Mouse (Mus musculus): Measurements from ENCODE around the gene Gm10160. TPM values are rescaled to one million over a fixed set of nuclear protein-coding genes. Genes with fewer than 3 reads are reported as not detected.

Gene Gm10160
- polyA plus RNA-seq, 2 experiments = not detected

GRCm38 (mm10) chr7:81825381-81825780, 30.2 kb downstream of the Gm10160 start:
- no peak overlapping the region for H3K4me2 ChIP-seq (ENCODE audit: low read depth)

GRCm38 (mm10) chr7:81824906-81825305, 30.7 kb downstream of the Gm10160 start:
- 49% methylated on average over 3 of the region's 3 CpGs for WGBS (ENCODE audit: insufficient replicate concordance)
- DNase-seq (ENCODE audit: low read depth in 3 of 3, low spot score in 3 of 3) (no peak), ATAC-seq (ENCODE audit: insufficient read depth) (no peak)
- Histone ChIP-seq H3K4me1 (replicated peaks; ENCODE audit: control insufficient read depth in 2 of 2, insufficient read depth in 2 of 2, low read length in 1 of 2) (peaks cover 13 to 20% of the 10 kb centered on the region in 2 experiments), H3K36me3 (replicated peaks; ENCODE audit: control insufficient read depth, insufficient read depth, low read depth) (no peaks in the 10 kb centered on the region), H3K4me2 (ENCODE audit: low read depth) (no peak overlapping the region), H3K9ac (replicated peaks) (no peak overlapping the region), H3K9me3 (ENCODE audit: control insufficient read depth, low read length) (no peaks in the 10 kb centered on the region), H3K27ac (no peak overlapping the region), H3K4me3 (ENCODE audit: insufficient read depth in 1 of 2, low read depth in 2 of 2, low read length in 2 of 2) (no peak overlapping the region), H3K27me3 (ENCODE audit: control insufficient read depth, insufficient read depth, low read length) (no peaks in the 10 kb centered on the region)
- no peak for TF ChIP-seq EP300 (IDR thresholded peaks at IDR 0.05; ENCODE audit: low read depth)
- TF ChIP-seq CTCF (IDR thresholded peaks at IDR 0.05; ENCODE audit: low read depth) = no peak

More at GRCm38 (mm10) chr7:81825381-81825780, 30.2 kb downstream of the Gm10160 start:
- no peak for TF ChIP-seq EP300 (IDR thresholded peaks at IDR 0.05; ENCODE audit: low read depth)
- DNase-seq (ENCODE audit: low read depth in 3 of 3, low spot score in 3 of 3) (no peak), ATAC-seq (ENCODE audit: insufficient read depth) (no peak)
- H3K36me3 ChIP-seq (replicated peaks; ENCODE audit: control insufficient read depth, insufficient read depth, low read depth) = no peaks in the 10 kb centered on the region
- no peaks in the 10 kb centered on the region for H3K9me3 ChIP-seq (ENCODE audit: control insufficient read depth, low read length)
- H3K9ac ChIP-seq (replicated peaks) = no peak overlapping the region
- H3K27ac ChIP-seq = no peak overlapping the region
- H3K4me3 ChIP-seq (ENCODE audit: insufficient read depth in 1 of 2, low read depth in 2 of 2, low read length in 2 of 2) = no peak overlapping the region
- no peaks in the 10 kb centered on the region for H3K27me3 ChIP-seq (ENCODE audit: control insufficient read depth, insufficient read depth, low read length)
- H3K4me1 ChIP-seq (replicated peaks; ENCODE audit: control insufficient read depth in 2 of 2, insufficient read depth in 2 of 2, low read length in 1 of 2) = peaks cover 13 to 22% of the 10 kb centered on the region in 2 experiments
- WGBS (ENCODE audit: insufficient replicate concordance) = 80% methylated on average over 3 of the region's 3 CpGs

GRCm38 (mm10) chr7:81806067-81806466, 49.5 kb downstream of the Gm10160 start:
- ATAC-seq (ENCODE audit: insufficient read depth) (peak; percentile 48; the same call in 1 of the 2 replicates), DNase-seq (ENCODE audit: low read depth in 3 of 3, low spot score in 3 of 3) (no peak)
- H3K9me3 ChIP-seq (ENCODE audit: control insufficient read depth, low read length) = no peaks in the 10 kb centered on the region
- no peak overlapping the region for H3K4me3 ChIP-seq (ENCODE audit: insufficient read depth in 1 of 2, low read depth in 2 of 2, low read length in 2 of 2)
- WGBS (ENCODE audit: insufficient replicate concordance) = 57% methylated on average over 5 of the region's 5 CpGs
- H3K9ac ChIP-seq (replicated peaks) = no peak overlapping the region
- H3K36me3 ChIP-seq (replicated peaks; ENCODE audit: control insufficient read depth, insufficient read depth, low read depth) = peaks cover 4% of the 10 kb centered on the region; the same call in 1 of the 2 replicates
- no peak overlapping the region for H3K4me2 ChIP-seq (ENCODE audit: low read depth)
- peaks cover 0 to 2% of the 10 kb centered on the region in 2 experiments; a peak in 1 of 4 replicates for H3K4me1 ChIP-seq (replicated peaks; ENCODE audit: control insufficient read depth in 2 of 2, insufficient read depth in 2 of 2, low read length in 1 of 2)
- H3K27me3 ChIP-seq (ENCODE audit: control insufficient read depth, insufficient read depth, low read length) = no peaks in the 10 kb centered on the region
- no peak for TF ChIP-seq EP300 (IDR thresholded peaks at IDR 0.05; ENCODE audit: low read depth)
- TF ChIP-seq CTCF (IDR thresholded peaks at IDR 0.05; ENCODE audit: low read depth) = no peak
- no peak overlapping the region for H3K27ac ChIP-seq

Other genes starting within 250 kb of the Gm10160 start
- 1.4 and 2.6 TPM in 2 replicates for gene Homer2, start 148.3 kb downstream of the Gm10160 start, polyA plus RNA-seq (2012; rRNA removed)
- gene Homer2, start 148.3 kb downstream of the Gm10160 start, polyA plus RNA-seq (2014; fragmentation: Nextera tagmentation; extraction: Ambion mirVana) = 2.8 and 2.9 TPM in 2 replicates
- gene Ramac, start 92.9 kb downstream of the Gm10160 start, polyA plus RNA-seq (2012; rRNA removed) = 15.7 and 22.7 TPM in 2 replicates
- 53.1 and 59.7 TPM in 2 replicates for gene Ramac, start 92.9 kb downstream of the Gm10160 start, polyA plus RNA-seq (2014; fragmentation: Nextera tagmentation; extraction: Ambion mirVana)
- 16.9 and 21.4 TPM in 2 replicates for gene 3110040N11Rik, start 66.3 kb downstream of the Gm10160 start, polyA plus RNA-seq (2012; rRNA removed)
- 25.4 and 25.9 TPM in 2 replicates for gene 3110040N11Rik, start 66.3 kb downstream of the Gm10160 start, polyA plus RNA-seq (2014; fragmentation: Nextera tagmentation; extraction: Ambion mirVana)
- gene Btbd1, start 26.4 kb downstream of the Gm10160 start, polyA plus RNA-seq (2012; rRNA removed) = 8.8 and 15.3 TPM in 2 replicates
- 29.1 and 29.8 TPM in 2 replicates for gene Btbd1, start 26.4 kb downstream of the Gm10160 start, polyA plus RNA-seq (2014; fragmentation: Nextera tagmentation; extraction: Ambion mirVana)
- gene Tm6sf1, start 3.2 kb upstream of the Gm10160 start, polyA plus RNA-seq (2012; rRNA removed) = 8.9 and 9.4 TPM in 2 replicates
- gene Tm6sf1, start 3.2 kb upstream of the Gm10160 start, polyA plus RNA-seq (2014; fragmentation: Nextera tagmentation; extraction: Ambion mirVana) = 6.4 and 7.9 TPM in 2 replicates
- gene Hdgfl3, start 78.7 kb upstream of the Gm10160 start, polyA plus RNA-seq (2012; rRNA removed) = 0.15 and 0.27 TPM in 2 replicates
- 0.33 and 0.43 TPM in 2 replicates for gene Hdgfl3, start 78.7 kb upstream of the Gm10160 start, polyA plus RNA-seq (2014; fragmentation: Nextera tagmentation; extraction: Ambion mirVana)
- gene Bnc1, start 136.5 kb upstream of the Gm10160 start, polyA plus RNA-seq (2012; rRNA removed) = 0.22 and 0.28 TPM in 2 replicates
- 0.27 and 0.54 TPM in 2 replicates for gene Bnc1, start 136.5 kb upstream of the Gm10160 start, polyA plus RNA-seq (2014; fragmentation: Nextera tagmentation; extraction: Ambion mirVana)

Measured in liver, embryonic 14.5 days (tissue).